Mouse (Mus musculus): Measurements from ENCODE around the gene Mgmt. TPM values are rescaled to one million over a fixed set of nuclear protein-coding genes. Genes with fewer than 3 reads are reported as not detected.

The Mgmt gene
- polyA plus RNA-seq, 1 experiment: 1.6 TPM

DNA sequence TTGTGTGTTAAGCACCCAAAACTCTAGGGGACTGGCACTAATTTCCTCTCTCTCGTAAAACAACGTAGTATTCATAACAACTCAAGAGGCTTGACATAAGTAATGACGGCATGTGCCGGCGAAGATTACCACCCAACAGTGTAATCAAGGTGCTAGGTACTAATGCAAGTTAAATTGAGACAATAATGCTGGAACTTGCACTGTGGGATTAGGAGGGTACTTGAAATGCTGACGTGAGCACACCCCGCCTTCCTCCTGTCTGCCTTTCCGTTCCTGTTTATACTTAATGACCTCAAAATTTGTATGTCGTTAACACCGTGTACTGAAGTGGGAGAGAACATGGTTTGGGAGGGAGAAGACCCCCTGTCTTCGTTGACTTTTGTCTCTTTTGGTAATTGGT, 110.9 kb downstream of the Mgmt start:
- 77% methylated on average over 11 of the region's 11 CpGs for WGBS
- TF ChIP-seq CTCF (IDR thresholded peaks at IDR 0.05; ENCODE audit: extremely low read depth, insufficient read depth, insufficient read length, insufficient replicate concordance) (no peak), POLR2A (IDR thresholded peaks at IDR 0.05; ENCODE audit: low read depth, low read length) (no peak)
- Histone ChIP-seq H3K4me1 (ENCODE audit: control insufficient read depth, insufficient read depth, insufficient read length) (no peaks in the 10 kb centered on the region), H3K27ac (ENCODE audit: insufficient read depth, low read length) (no peak overlapping the region), H3K4me3 (ENCODE audit: extremely low read depth, insufficient read depth, insufficient read length) (no peak overlapping the region), H3K27me3 (ENCODE audit: control insufficient read depth, insufficient read depth, low read length) (no peaks in the 10 kb centered on the region), H3K36me3 (ENCODE audit: control insufficient read depth, insufficient read depth, low read length) (no peaks in the 10 kb centered on the region)
- DNase-seq (ENCODE audit: low read depth in 1 of 2, low spot score in 2 of 2): no peak

DNA sequence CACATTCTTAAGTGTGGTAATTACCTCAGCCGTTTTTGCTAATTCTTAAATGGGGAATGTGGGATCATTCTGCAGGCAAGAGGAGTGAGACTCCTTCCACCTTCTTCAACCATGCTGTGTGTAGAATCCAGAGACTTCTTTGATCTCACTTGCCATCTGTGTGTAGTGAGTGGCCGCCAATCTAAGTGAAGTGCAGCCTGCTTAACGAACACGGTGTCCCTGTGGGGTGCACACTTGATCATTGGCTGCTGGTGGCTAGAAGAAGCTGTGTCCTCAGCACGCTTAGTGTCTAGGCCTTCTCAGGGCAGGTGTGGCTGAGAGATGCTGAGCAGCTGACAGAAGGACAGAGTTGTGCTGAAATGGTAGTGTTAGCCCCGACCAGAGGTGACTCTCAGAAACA, 113.9 kb downstream of the Mgmt start:
- Histone ChIP-seq H3K27ac (ENCODE audit: insufficient read depth, low read length) (no peak overlapping the region), H3K4me1 (ENCODE audit: control insufficient read depth, insufficient read depth, insufficient read length) (no peaks in the 10 kb centered on the region), H3K36me3 (ENCODE audit: control insufficient read depth, insufficient read depth, low read length) (no peaks in the 10 kb centered on the region), H3K4me3 (ENCODE audit: extremely low read depth, insufficient read depth, insufficient read length) (no peak overlapping the region), H3K27me3 (ENCODE audit: control insufficient read depth, insufficient read depth, low read length) (no peaks in the 10 kb centered on the region)
- no peak for DNase-seq (ENCODE audit: low read depth in 1 of 2, low spot score in 2 of 2)
- TF ChIP-seq CTCF (IDR thresholded peaks at IDR 0.05; ENCODE audit: extremely low read depth, insufficient read depth, insufficient read length, insufficient replicate concordance) (no peak), POLR2A (IDR thresholded peaks at IDR 0.05; ENCODE audit: low read depth, low read length) (no peak)
- 85% methylated on average over 6 of the region's 6 CpGs for WGBS

DNA sequence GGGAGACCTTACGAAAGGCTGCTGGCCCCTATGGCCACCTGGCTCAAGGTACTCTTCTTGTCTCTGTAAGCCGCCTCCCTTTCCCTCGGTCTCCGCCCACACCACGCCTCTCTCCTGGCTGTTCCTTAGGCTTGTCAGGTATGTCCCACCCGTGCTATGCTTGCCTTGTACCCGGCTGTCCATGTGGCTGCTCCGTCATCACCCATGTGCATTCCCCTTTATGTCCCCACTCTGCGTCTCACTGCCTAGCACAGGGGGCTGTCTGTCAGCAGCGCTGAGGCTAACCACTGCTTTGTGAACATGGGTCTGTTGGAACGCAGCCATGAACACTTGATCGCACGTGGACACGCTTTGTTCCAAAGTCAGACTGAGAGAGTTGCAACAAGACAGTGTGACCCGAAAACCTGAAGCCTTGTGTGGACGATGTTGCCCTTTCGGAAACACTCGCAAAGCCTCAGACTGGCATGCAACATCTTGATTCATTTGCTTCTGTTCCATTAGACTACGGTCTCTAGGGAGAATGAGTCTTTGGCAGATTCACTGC, 115.4 kb downstream of the Mgmt start:
- WGBS: 94% methylated on average over 19 of the region's 19 CpGs

DNA sequence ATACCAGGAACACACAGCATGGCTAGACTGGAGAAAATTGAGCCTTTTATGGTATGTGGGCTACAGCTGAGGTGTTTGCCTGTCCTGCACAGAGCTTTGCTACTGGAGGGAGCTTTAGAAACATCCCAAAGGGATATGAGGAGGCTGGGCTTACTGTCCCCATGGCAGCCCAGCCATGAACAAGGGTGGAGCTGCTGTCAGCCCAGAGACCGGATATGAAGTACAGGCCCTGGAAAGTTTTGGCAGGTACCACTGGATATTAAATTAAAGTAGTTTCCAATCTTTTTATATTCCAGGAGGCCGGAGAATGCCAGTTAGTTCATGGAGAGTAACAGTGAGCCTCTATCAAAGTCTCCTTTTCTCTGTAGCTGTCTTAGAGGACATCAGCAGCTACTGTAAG, 116.0 kb downstream of the Mgmt start:
- no peak overlapping the region for H3K4me3 ChIP-seq (ENCODE audit: extremely low read depth, insufficient read depth, insufficient read length)
- TF ChIP-seq POLR2A (IDR thresholded peaks at IDR 0.05; ENCODE audit: low read depth, low read length): no peak
- TF ChIP-seq CTCF (IDR thresholded peaks at IDR 0.05; ENCODE audit: extremely low read depth, insufficient read depth, insufficient read length, insufficient replicate concordance): no peak
- H3K27me3 ChIP-seq (ENCODE audit: control insufficient read depth, insufficient read depth, low read length): no peaks in the 10 kb centered on the region
- no peaks in the 10 kb centered on the region for H3K4me1 ChIP-seq (ENCODE audit: control insufficient read depth, insufficient read depth, insufficient read length)
- H3K36me3 ChIP-seq (ENCODE audit: control insufficient read depth, insufficient read depth, low read length): no peaks in the 10 kb centered on the region
- no peak for DNase-seq (ENCODE audit: low read depth in 1 of 2, low spot score in 2 of 2)
- WGBS: 92% methylated on average over 2 of the region's 2 CpGs
- H3K27ac ChIP-seq (ENCODE audit: insufficient read depth, low read length): no peak overlapping the region

More for the DNA sequence above, 115.4 kb downstream of the Mgmt start:
- H3K27me3 ChIP-seq (ENCODE audit: control insufficient read depth, insufficient read depth, low read length): no peaks in the 10 kb centered on the region
- H3K4me3 ChIP-seq (ENCODE audit: extremely low read depth, insufficient read depth, insufficient read length): no peak overlapping the region
- H3K27ac ChIP-seq (ENCODE audit: insufficient read depth, low read length): no peak overlapping the region
- no peak for DNase-seq (ENCODE audit: low read depth in 1 of 2, low spot score in 2 of 2)
- H3K4me1 ChIP-seq (ENCODE audit: control insufficient read depth, insufficient read depth, insufficient read length): no peaks in the 10 kb centered on the region
- TF ChIP-seq POLR2A (IDR thresholded peaks at IDR 0.05; ENCODE audit: low read depth, low read length) (no peak), CTCF (IDR thresholded peaks at IDR 0.05; ENCODE audit: extremely low read depth, insufficient read depth, insufficient read length, insufficient replicate concordance) (no peak)
- no peaks in the 10 kb centered on the region for H3K36me3 ChIP-seq (ENCODE audit: control insufficient read depth, insufficient read depth, low read length)

DNA sequence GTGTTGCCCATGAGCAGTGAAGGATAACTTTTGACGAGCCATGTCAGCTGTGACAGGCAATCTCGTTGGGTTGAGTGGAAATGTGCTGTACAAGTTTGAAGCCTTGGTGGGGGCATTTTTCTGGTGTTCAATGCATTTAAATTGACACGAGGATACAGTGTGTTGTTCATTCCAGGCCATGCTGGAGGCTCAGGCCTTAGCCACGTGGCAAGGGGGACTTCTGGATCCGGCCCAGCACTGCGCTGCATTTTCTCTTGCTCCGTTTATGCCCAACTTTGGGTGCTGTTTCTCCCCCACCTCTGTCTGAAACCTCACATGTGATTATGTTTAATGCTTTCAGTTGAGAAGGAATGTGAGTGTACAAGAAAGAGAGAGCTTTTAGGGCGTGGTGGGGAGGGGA, 118.3 kb downstream of the Mgmt start:
- H3K36me3 ChIP-seq (ENCODE audit: control insufficient read depth, insufficient read depth, low read length): no peaks in the 10 kb centered on the region
- no peak overlapping the region for H3K4me3 ChIP-seq (ENCODE audit: extremely low read depth, insufficient read depth, insufficient read length)
- DNase-seq (ENCODE audit: low read depth in 1 of 2, low spot score in 2 of 2): no peak
- H3K4me1 ChIP-seq (ENCODE audit: control insufficient read depth, insufficient read depth, insufficient read length): no peaks in the 10 kb centered on the region
- no peak overlapping the region for H3K27ac ChIP-seq (ENCODE audit: insufficient read depth, low read length)
- 82% methylated on average over 8 of the region's 8 CpGs for WGBS
- no peaks in the 10 kb centered on the region for H3K27me3 ChIP-seq (ENCODE audit: control insufficient read depth, insufficient read depth, low read length)
- TF ChIP-seq CTCF (IDR thresholded peaks at IDR 0.05; ENCODE audit: extremely low read depth, insufficient read depth, insufficient read length, insufficient replicate concordance): no peak
- TF ChIP-seq POLR2A (IDR thresholded peaks at IDR 0.05; ENCODE audit: low read depth, low read length): no peak

DNA sequence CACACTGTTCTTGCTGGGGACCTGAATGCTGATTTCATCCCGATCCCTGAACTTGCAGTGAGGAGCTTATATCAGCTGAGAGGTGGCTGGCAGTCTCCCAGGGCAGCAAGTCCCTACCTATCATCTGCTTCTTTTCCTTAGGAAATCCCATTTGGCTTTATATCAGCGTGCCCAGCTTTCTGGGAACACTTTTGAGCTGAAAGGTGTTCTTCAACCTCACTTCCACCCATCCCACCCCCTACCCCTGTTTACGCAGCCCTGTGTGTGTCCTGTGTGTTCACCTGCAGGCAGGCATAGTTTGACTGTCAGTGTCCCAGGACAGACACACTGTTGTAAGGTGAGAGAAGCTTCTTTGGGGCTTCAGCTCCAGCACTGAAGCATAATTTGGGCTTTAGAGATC, 119.0 kb downstream of the Mgmt start:
- H3K27ac ChIP-seq (ENCODE audit: insufficient read depth, low read length): no peak overlapping the region
- no peaks in the 10 kb centered on the region for H3K4me1 ChIP-seq (ENCODE audit: control insufficient read depth, insufficient read depth, insufficient read length)
- 84% methylated on average over 3 of the region's 3 CpGs for WGBS
- H3K27me3 ChIP-seq (ENCODE audit: control insufficient read depth, insufficient read depth, low read length): no peaks in the 10 kb centered on the region
- H3K36me3 ChIP-seq (ENCODE audit: control insufficient read depth, insufficient read depth, low read length): no peaks in the 10 kb centered on the region
- no peak overlapping the region for H3K4me3 ChIP-seq (ENCODE audit: extremely low read depth, insufficient read depth, insufficient read length)
- TF ChIP-seq CTCF (IDR thresholded peaks at IDR 0.05; ENCODE audit: extremely low read depth, insufficient read depth, insufficient read length, insufficient replicate concordance) (no peak), POLR2A (IDR thresholded peaks at IDR 0.05; ENCODE audit: low read depth, low read length) (no peak)
- DNase-seq (ENCODE audit: low read depth in 1 of 2, low spot score in 2 of 2): no peak

DNA sequence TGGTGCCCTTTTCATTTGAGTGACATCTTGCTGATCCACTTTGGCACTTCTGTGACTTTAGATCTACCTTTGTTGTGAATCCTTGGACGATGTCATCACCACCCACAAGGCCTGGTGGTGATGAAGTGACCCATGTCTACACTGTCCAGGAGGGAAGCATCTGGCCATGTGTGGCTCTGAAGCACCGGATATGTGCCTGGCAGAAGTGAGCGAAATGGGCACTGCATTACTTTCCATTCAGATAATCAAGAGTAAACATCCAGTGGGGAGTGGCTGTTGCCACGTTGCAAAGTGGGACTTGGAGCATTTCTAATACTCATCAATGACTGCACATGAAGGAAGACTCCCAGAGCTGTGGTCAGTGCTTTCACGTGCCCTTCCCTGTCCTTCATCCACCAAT, 124.2 kb downstream of the Mgmt start:
- no peak for DNase-seq (ENCODE audit: low read depth in 1 of 2, low spot score in 2 of 2)
- TF ChIP-seq POLR2A (IDR thresholded peaks at IDR 0.05; ENCODE audit: low read depth, low read length): no peak
- TF ChIP-seq CTCF (IDR thresholded peaks at IDR 0.05; ENCODE audit: extremely low read depth, insufficient read depth, insufficient read length, insufficient replicate concordance): no peak
- 88% methylated on average over 5 of the region's 5 CpGs for WGBS
- no peak overlapping the region for H3K27ac ChIP-seq (ENCODE audit: insufficient read depth, low read length)
- no peak overlapping the region for H3K4me3 ChIP-seq (ENCODE audit: extremely low read depth, insufficient read depth, insufficient read length)
- H3K36me3 ChIP-seq (ENCODE audit: control insufficient read depth, insufficient read depth, low read length): no peaks in the 10 kb centered on the region
- H3K4me1 ChIP-seq (ENCODE audit: control insufficient read depth, insufficient read depth, insufficient read length): no peaks in the 10 kb centered on the region
- no peaks in the 10 kb centered on the region for H3K27me3 ChIP-seq (ENCODE audit: control insufficient read depth, insufficient read depth, low read length)
